Mouse (Mus musculus): ENCODE data around the gene Cabcoco1. TPM values are rescaled to one million over a fixed set of nuclear protein-coding genes. Genes with fewer than 3 reads are reported as not detected.

Gene Cabcoco1
- 1.4 and 1.9 TPM in 2 replicates for polyA plus RNA-seq (2012; rRNA removed)

GRCm38 (mm10) chr10:68541139-68541942, at the start of gene Cabcoco1:
TSS of gene Cabcoco1 (minus strand) at chr10:68541896.

Other genes with a start within 250 kb of the Cabcoco1 start
- gene Tmem26, start 181.8 kb upstream of the Cabcoco1 start, polyA plus RNA-seq (2012; rRNA removed): 0.70 and 0.94 TPM in 2 replicates